Mouse (Mus musculus) testis, adult 10 weeks (tissue): Measurements from ENCODE around the gene Prb1. TPM values are rescaled to one million over a fixed set of nuclear protein-coding genes. Genes with fewer than 3 reads are reported as not detected.

Experiments used
- polyA plus RNA-seq: library from polyadenylated mRNA; stranded (reverse); fragments of 350-450 nt; fragmentation: Illumina TruSeq; extraction: RNeasy Lipid Tissue Mini Kit (QIAGEN cat#74804); gene quantifications from one replicate; pipeline ENCODE4 v1.2.3, GENCODE M21; 2014; ENCODE audit warnings: low read depth, low replicate concordance

Gene Prb1
- not detected for polyA plus RNA-seq

DNA sequence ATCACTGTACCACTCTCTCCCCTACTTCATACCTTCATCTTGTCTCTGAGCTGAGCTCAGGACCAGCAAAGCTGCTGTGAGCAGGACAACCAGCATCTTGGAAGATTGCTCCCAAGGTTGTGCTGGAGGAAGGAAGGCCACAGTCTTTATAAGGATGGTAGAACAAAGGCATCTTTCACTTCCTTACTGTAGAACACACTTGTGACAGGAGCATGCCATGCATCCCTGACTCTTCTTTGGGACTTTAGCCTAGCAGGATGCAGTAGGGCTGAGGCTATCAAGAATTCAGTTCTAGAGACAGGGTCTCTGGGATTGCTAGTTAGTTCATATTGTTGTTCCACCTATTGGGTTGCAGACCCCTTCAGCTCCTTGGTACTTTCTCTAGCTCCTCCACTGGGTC is at the start of gene Prb1:
Gene Prb1 (minus strand): TSS at position 101 of the 400 bp plus-strand sequence.

Other genes with a start within 250 kb of the Prb1 start
- gene Prpmp5, start 104.2 kb upstream of the Prb1 start, polyA plus RNA-seq, result not detected
- not detected for gene Gm8882, start 153.6 kb upstream of the Prb1 start, polyA plus RNA-seq